Mouse (Mus musculus): ENCODE measurements around the gene Gm37240. TPM values are rescaled to one million over a fixed set of nuclear protein-coding genes. Genes with fewer than 3 reads are reported as not detected.
A peak's percentile ranks its signal among the peaks of the same experiment; 100 is the strongest.

The Gm37240 gene
- polyA plus RNA-seq, 1 experiment from 2014 or later, result 0.16 TPM

DNA sequence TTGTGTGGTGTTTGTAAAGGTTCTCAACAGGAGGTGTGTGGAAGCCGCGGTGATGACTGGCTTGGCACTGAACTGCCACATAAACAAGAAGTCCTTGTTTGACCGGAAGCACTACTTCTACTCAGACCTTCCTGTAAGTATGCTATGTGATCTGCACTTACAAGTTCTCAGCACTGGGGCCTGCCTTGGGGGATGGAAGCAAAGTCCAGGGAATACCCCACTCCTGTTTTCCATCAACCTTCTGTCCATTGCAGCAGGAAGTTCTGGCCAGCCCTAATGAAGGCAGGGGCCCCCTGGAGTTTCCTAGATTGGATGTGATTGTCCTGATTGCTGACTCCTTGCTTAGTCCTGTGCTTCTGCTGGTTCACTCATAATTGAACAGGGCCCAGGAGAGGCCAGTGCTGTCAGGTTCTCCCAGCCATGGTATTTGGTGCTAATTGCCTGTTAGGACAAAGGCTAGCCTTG lies 285.4 kb downstream of the Gm37240 start:
- WGBS, result 69% methylated on average over 3 of the region's 3 CpGs
- no peak for ATAC-seq
- Histone ChIP-seq H3K4me3 (replicated peaks) (no peak overlapping the region), H3K4me2 (replicated peaks) (no peak overlapping the region), H3K36me3 (no peaks in the 10 kb centered on the region), H3K27ac (no peak overlapping the region), H3K4me1 (replicated peaks) (peaks cover 6% of the 10 kb centered on the region), H3K27me3 (no peaks in the 10 kb centered on the region), H3K9me3 (no peaks in the 10 kb centered on the region), H3K9ac (replicated peaks) (no peak overlapping the region)

DNA sequence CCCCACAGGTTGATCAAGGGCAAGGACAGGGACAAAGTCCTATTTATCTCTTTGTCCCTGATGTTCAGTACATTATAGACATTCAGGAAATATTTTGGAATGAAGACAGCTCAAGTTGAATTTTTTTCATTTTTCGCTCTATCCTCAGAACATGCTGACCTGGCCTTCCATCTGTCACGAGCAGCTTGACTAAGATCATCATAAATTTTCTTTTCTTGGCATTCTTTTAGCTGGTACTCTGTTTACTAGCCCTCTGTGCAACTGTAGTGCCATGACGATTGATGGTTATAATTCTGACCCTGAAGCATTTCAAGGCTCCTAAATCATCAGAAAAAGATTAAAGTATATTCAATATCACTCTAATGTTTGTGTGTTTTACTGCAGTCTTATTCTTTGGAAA lies 287.8 kb downstream of the Gm37240 start:
- Histone ChIP-seq H3K4me3 (replicated peaks) (no peak overlapping the region), H3K27ac (no peak overlapping the region), H3K27me3 (no peaks in the 10 kb centered on the region), H3K9me3 (no peaks in the 10 kb centered on the region), H3K9ac (replicated peaks) (no peak overlapping the region), H3K4me1 (replicated peaks) (peaks cover 6% of the 10 kb centered on the region), H3K4me2 (replicated peaks) (no peak overlapping the region), H3K36me3 (no peaks in the 10 kb centered on the region)
- WGBS, result 89% methylated on average over 3 of the region's 3 CpGs
- ATAC-seq, result no peak

- Histone ChIP-seq H3K9ac (replicated peaks) (no peak overlapping the region; the same call in 1 of the 2 replicates), H3K4me2 (replicated peaks) (no peak overlapping the region), H3K4me3 (replicated peaks) (no peak overlapping the region), H3K4me1 (replicated peaks) (no peaks in the 10 kb centered on the region), H3K9me3 (no peaks in the 10 kb centered on the region), H3K36me3 (no peaks in the 10 kb centered on the region), H3K27me3 (no peaks in the 10 kb centered on the region), H3K27ac (no peak overlapping the region)
- WGBS, result 75% methylated on average over 3 of the region's 3 CpGs
- ATAC-seq, result no peak
Observed at GRCm38 (mm10) chr3:85594452-85594851, 292.9 kb downstream of the Gm37240 start.

- no peaks in the 10 kb centered on the region for H3K36me3 ChIP-seq
- no peaks in the 10 kb centered on the region for H3K4me1 ChIP-seq (replicated peaks)
- H3K27me3 ChIP-seq, result no peaks in the 10 kb centered on the region
- H3K4me2 ChIP-seq (replicated peaks), result no peak overlapping the region
- no peak overlapping the region for H3K27ac ChIP-seq
- H3K9me3 ChIP-seq, result no peaks in the 10 kb centered on the region
- H3K4me3 ChIP-seq (replicated peaks), result no peak overlapping the region
- no peak overlapping the region for H3K9ac ChIP-seq (replicated peaks)
- 94% methylated on average over 5 of the region's 5 CpGs for WGBS
- ATAC-seq, result no peak
Observed at GRCm38 (mm10) chr3:85592640-85593252, 294.6 kb downstream of the Gm37240 start.

GRCm38 (mm10) chr3:85592067-85592466 lies 295.3 kb downstream of the Gm37240 start:
- Histone ChIP-seq H3K9me3 (no peaks in the 10 kb centered on the region), H3K9ac (replicated peaks) (no peak overlapping the region), H3K27ac (no peak overlapping the region), H3K36me3 (no peaks in the 10 kb centered on the region), H3K4me2 (replicated peaks) (no peak overlapping the region), H3K4me1 (replicated peaks) (no peaks in the 10 kb centered on the region), H3K27me3 (no peaks in the 10 kb centered on the region), H3K4me3 (replicated peaks) (no peak overlapping the region)
- 85% methylated on average over 4 of the region's 4 CpGs for WGBS
- ATAC-seq, result no peak

DNA sequence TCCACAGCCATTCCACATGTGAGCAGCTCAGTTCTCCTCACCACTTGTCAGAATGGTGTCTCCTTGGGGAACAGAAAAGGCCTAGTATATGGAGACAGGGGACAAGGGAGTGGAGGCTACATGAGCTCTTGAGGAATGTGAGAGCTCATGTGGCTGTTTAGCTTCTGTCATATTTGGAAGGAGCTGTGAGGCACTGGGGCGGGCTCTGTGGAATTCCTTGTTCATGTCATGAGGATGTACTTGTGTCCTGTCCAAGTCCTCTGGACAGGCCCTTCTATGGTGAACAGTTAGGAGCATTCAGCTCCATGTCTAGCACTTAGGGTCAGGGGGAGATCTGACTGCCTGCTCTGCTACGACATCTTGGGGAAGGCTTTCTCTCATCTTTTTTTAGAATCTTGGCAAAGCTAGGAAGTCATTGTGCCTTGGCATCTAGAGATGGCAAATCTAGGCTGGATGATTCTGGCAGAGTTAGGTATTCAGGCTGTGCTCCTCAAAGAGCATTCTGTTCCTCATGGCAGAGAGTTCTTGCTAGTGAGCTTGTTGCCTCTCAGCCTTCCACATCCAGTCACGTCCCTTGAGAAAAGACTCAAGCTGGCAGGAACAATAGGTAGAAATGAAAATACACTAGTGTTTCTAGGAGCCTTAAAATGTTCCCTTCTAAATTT lies 297.1 kb downstream of the Gm37240 start:
- ATAC-seq, result no peak
- Histone ChIP-seq H3K27ac (no peak overlapping the region), H3K4me3 (replicated peaks) (no peak overlapping the region), H3K4me2 (replicated peaks) (no peak overlapping the region), H3K36me3 (no peaks in the 10 kb centered on the region), H3K27me3 (no peaks in the 10 kb centered on the region), H3K9ac (replicated peaks) (no peak overlapping the region), H3K9me3 (no peaks in the 10 kb centered on the region), H3K4me1 (replicated peaks) (no peaks in the 10 kb centered on the region)
- WGBS, result 90% methylated on average over 3 of the region's 3 CpGs

GRCm38 (mm10) chr3:85588701-85589100 lies 298.6 kb downstream of the Gm37240 start:
- no peak for ATAC-seq
- WGBS, result 73% methylated on average over 2 of the region's 2 CpGs
- Histone ChIP-seq H3K9me3 (no peaks in the 10 kb centered on the region), H3K36me3 (no peaks in the 10 kb centered on the region), H3K4me3 (replicated peaks) (no peak overlapping the region), H3K4me1 (replicated peaks) (no peaks in the 10 kb centered on the region), H3K4me2 (replicated peaks) (no peak overlapping the region), H3K27ac (no peak overlapping the region), H3K9ac (replicated peaks) (no peak overlapping the region), H3K27me3 (no peaks in the 10 kb centered on the region)

- no peak overlapping the region for H3K9ac ChIP-seq (replicated peaks)
- no peaks in the 10 kb centered on the region for H3K36me3 ChIP-seq
- H3K9me3 ChIP-seq, result no peaks in the 10 kb centered on the region
- H3K4me2 ChIP-seq (replicated peaks), result no peak overlapping the region
- no peak overlapping the region for H3K27ac ChIP-seq
- no peak for ATAC-seq
- H3K27me3 ChIP-seq, result no peaks in the 10 kb centered on the region
- no peaks in the 10 kb centered on the region for H3K4me1 ChIP-seq (replicated peaks)
- WGBS, result 89% methylated on average over 4 of the region's 4 CpGs
- H3K4me3 ChIP-seq (replicated peaks), result no peak overlapping the region
Observed at GRCm38 (mm10) chr3:85584966-85585365, 302.4 kb downstream of the Gm37240 start.

GRCm38 (mm10) chr3:85583194-85583593 lies 304.1 kb downstream of the Gm37240 start:
- H3K9me3 ChIP-seq, result no peaks in the 10 kb centered on the region
- no peaks in the 10 kb centered on the region for H3K27me3 ChIP-seq
- no peak overlapping the region for H3K27ac ChIP-seq
- no peak overlapping the region for H3K4me2 ChIP-seq (replicated peaks)
- no peaks in the 10 kb centered on the region for H3K36me3 ChIP-seq
- no peak overlapping the region for H3K9ac ChIP-seq (replicated peaks)
- no peak for ATAC-seq
- H3K4me3 ChIP-seq (replicated peaks), result no peak overlapping the region
- WGBS, result 93% methylated on average over 5 of the region's 5 CpGs
- H3K4me1 ChIP-seq (replicated peaks), result no peaks in the 10 kb centered on the region

DNA sequence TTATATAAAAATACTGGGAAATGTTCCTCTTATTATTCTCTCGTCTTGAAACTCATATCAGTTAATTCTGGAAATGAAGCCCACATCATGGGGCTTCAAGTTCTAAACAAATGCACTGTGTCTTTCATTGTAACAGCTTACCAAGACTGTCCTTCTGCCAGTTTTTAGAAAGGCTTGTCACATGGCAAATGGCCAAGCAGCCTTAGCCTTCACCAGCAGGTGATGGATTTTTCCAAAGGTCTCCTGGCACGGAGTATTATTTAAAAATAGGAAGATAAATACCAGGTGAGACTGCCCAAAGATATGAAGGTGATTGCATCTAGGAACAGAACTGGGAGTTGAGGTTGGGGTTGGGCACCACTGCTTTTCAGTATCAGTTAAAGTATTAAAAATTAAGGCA lies 304.6 kb downstream of the Gm37240 start:
- H3K27ac ChIP-seq, result no peak overlapping the region

DNA sequence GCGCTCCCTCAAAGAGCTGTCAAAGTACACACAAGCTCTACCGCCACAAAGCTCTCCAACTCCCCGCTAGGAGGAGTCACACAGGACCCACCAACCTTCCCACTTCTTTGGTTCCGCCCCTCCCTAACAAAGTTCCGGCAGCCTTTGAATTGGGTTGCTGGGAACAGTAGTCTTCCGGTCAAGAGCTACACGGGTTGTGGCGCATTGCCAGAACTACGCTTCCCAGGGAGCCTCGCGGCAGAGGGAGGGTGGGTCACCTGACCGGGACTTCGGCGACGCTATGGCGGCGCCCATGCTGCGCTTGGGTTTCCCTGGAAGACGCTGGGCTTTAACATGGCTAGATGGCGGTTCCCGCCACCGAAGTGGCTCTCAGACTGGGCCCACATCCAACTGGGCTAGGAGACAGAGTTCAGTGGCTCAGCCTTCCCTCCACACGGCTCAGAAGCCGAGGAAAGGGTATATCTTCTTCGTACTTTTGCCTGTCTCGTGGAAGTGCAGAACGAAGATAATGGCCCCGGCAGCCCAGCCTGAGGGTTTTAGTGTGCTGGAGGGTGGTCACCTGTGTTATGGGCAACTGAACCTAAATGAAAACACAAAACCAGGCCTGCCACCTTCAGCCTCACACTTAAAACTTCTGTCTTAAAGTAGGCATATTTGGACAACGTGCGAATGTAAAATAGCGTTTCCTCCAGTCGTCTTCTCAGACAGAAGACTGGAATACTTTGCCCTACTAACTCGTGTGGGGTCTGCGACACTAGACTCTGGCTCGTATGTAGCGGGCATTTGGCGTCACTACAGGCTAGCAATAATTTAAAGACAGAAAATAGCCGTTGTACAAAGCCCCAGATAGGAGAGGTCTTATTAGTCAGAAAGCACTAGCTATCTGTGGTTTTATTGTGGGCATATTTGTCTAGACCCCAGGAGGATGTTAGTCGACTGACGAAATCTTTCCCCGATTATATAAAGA lies 313.2 kb downstream of the Gm37240 start, which contains the start of gene Gatb:
Gene Gatb (plus strand): TSS at position 256 of the 967 bp plus-strand sequence.
- H3K9ac ChIP-seq (replicated peaks), result peak within 1 kb of the TSS; percentile 79
- WGBS, result 3% methylated on average over 41 of the region's 41 CpGs
- H3K4me2 ChIP-seq (replicated peaks), result peak within 1 kb of the TSS; percentile 76
- peak; percentile 99 for ATAC-seq
- H3K4me1 ChIP-seq (replicated peaks), result peaks cover 4% of the 10 kb centered on the region; the same call in 1 of the 2 replicates
- H3K9me3 ChIP-seq, result no peaks in the 10 kb centered on the region
- peak within 1 kb of the TSS; percentile 78 for H3K4me3 ChIP-seq (replicated peaks)
- H3K27me3 ChIP-seq, result no peaks in the 10 kb centered on the region
- peak within 1 kb of the TSS; percentile 78 for H3K27ac ChIP-seq
- H3K36me3 ChIP-seq, result no peaks in the 10 kb centered on the region

More for the DNA sequence above, 304.6 kb downstream of the Gm37240 start:
- 81% methylated on average over 2 of the region's 2 CpGs for WGBS
- no peak overlapping the region for H3K4me3 ChIP-seq (replicated peaks)
- H3K27me3 ChIP-seq, result no peaks in the 10 kb centered on the region
- H3K4me1 ChIP-seq (replicated peaks), result no peaks in the 10 kb centered on the region
- ATAC-seq, result no peak
- H3K9me3 ChIP-seq, result no peaks in the 10 kb centered on the region
- H3K9ac ChIP-seq (replicated peaks), result no peak overlapping the region
- no peak overlapping the region for H3K4me2 ChIP-seq (replicated peaks)
- no peaks in the 10 kb centered on the region for H3K36me3 ChIP-seq

Measured in midbrain, embryonic 13.5 days (tissue).